Mouse (Mus musculus) hematopoietic stem cell, adult 5-6 weeks (primary cell): ENCODE measurements at regions not wholly inside any gene's neighbourhood (a gene's known extent, or its start where the extent isn't known, plus 50 kb on each side); places are given as distances from the start of the nearest gene placed in this dataset.

Experiments used
- ATAC-seq, 2 experiments: fragments of 125-278 bp in 1 of 2; replicated peaks in 1 of 2; 2 replicates each; pipeline ENCODE4 v1.8.0; 2016 to 2017; ENCODE audit warnings: inconsistent platforms in 2 of 2, mild to moderate bottlenecking in 2 of 2, moderate number of reproducible peaks in 2 of 2, low read depth in 1 of 2, moderate TSS enrichment in 1 of 2; ENCODE audit not compliant: low FRiP score in 2 of 2, poor library complexity in 2 of 2, severe bottlenecking in 2 of 2, insufficient read depth in 1 of 2, low TSS enrichment in 1 of 2

- ATAC-seq: no peak
Observed at GRCm38 (mm10) chr12:106128944-106129724, 119.1 kb downstream of the Vrk1 start.

DNA sequence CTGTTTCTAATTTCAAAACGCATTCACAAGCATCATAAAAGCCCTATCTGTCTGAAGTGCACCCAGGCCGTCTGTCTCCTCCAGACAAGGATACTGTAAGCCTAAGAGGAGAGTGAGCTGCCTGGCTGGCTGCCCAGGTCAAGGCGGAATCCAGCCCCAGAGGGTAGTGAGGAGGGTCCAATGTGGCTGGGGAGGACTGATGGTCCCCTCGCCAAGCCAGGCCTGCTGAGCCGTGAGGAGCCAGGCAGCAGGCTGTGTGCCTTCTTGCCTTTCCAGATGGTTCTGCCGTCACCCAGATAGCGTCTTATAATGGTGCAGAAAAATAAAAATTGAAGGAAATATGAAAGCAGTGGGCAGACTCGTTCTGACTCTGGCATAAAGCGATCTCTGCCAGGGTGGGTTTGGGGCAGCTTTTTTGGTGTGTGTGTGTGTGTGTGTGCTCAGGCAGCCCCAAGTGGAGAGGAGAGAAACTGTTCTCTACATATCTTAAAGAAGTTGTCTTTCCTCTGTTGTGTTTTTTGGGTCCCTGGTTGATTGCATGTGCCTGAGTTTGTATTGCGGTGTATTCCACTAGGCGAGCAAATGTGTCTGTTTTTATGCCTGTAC lies 120.1 kb downstream of the Vrk1 start:
- ATAC-seq: no peak

DNA sequence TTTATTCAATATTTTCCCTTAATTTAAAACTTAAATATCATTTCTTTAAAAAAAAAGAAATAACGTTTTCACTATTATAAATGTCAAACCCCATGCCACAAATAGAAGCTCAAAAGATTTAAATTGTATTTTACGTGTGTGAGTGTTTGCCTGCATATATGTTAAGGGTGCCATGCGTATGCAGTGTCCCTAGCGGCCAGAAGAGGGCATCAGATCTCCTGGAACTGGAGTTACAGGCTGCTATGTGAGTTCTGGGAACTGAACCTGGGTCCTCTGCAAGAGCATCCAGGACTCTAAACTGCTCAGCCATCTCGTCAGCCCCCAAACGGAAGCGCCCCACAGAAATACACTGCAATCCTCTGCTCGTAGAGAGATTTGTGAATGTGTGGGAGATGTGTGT lies 122.7 kb downstream of the Vrk1 start:
- no peak for ATAC-seq

DNA sequence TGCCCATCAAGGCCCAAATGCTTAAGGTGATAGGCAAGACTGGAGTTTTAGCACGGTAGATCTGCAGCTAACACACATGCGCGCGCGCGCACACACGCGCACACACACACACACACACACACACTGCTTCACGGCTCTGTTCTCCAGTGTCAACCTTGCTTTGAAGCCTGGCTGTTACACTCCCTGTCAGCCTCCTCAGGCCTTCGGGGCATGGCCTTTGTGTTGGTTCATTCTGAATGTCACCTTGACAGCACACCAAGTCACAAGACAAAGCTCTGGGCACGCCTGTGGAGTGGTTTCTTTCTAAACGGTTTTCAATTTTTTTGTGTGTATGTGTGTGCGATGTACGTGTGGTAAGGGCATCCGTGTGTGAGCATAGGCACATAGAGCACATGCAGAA lies 128.4 kb downstream of the Vrk1 start:
- ATAC-seq: no peak

- no peak for ATAC-seq
Observed at GRCm38 (mm10) chr12:106139491-106139890, 129.5 kb downstream of the Vrk1 start.

DNA sequence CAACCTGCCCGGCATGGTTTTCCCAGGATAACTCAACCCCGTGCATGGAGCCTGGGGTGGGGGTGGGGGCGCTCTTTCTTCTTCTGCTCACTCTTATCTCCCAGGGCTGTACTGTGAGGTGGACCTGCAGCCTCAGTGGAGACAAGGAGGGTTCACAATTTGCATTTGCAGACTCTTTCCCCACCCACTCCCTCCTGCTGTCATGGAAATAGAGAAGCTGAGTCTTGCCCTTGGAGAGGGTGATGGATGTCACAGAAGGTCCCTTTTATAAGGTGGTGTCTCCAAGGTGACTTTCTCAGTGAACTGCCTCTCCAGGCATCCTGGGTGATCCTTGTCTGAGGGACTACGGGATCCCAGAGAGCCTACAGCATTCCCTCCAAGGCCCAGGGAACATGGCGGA lies 129.9 kb downstream of the Vrk1 start:
- no peak for ATAC-seq

DNA sequence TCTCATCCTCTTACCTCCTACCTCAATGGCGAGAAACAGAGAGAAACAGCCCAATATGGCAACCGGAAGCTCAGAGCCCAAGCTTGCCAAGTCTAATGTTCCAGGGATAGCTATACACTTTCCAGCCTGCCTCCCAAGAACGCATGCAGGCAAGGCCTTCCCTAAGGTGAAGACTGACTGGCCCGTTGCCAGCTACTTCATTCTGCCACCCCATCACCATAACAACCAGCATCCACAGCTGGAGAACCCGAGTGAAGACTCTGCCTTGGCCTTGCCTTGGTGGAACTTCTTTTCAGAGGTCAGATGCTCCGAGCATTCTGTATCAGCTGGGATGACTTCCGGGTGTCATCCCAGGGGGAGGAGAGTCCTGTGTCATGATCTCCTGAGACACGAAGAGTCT lies 130.6 kb downstream of the Vrk1 start:
- ATAC-seq: no peak

GRCm38 (mm10) chr12:106143548-106143947 lies 133.5 kb downstream of the Vrk1 start:
- ATAC-seq: no peak

GRCm38 (mm10) chr12:106156837-106157236 lies 146.8 kb downstream of the Vrk1 start:
- no peak for ATAC-seq

- ATAC-seq: no peak
Observed at GRCm38 (mm10) chr12:106157827-106158226, 147.8 kb downstream of the Vrk1 start.

GRCm38 (mm10) chr12:106158620-106159019 lies 148.6 kb downstream of the Vrk1 start:
- no peak for ATAC-seq

DNA sequence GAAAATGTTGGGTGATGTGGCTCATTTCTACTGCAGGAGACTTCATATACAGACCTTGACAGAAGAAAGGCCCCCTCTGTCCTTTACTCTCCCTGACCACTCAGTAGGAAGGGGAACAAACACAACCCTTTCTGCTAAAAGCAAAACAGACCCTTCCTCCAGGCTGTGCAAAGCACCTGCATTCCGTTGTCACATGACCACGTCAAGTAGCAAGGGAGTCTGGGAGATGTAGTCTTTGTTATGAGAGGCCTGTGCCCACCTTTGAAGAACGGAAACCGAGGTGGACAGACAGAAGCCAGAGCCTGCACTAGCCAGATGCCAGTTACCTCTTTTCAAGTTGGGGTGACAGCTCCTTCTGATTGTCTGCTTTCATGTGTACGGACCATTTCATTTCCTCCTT lies 161.3 kb downstream of the Vrk1 start:
- ATAC-seq: no peak

DNA sequence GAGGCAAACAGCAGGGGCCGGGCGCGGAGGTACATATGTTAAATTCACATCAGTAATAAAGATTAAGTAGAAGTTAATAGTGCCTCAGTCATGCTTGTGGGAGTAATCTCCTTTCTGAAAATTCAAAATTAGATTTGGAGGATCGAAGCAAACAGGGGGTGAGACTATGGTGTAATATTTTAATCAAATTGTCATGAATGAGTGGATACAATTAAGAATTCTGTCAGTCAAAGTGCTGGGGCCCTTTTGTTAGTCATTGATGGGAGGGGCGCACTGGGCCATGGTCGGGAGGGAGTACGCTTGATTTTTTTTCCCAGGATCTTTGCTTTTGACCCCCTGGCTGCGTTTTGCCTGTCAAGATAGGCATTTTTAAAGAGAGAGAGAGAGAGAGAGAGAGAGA lies 163.2 kb downstream of the Vrk1 start:
- no peak for ATAC-seq

DNA sequence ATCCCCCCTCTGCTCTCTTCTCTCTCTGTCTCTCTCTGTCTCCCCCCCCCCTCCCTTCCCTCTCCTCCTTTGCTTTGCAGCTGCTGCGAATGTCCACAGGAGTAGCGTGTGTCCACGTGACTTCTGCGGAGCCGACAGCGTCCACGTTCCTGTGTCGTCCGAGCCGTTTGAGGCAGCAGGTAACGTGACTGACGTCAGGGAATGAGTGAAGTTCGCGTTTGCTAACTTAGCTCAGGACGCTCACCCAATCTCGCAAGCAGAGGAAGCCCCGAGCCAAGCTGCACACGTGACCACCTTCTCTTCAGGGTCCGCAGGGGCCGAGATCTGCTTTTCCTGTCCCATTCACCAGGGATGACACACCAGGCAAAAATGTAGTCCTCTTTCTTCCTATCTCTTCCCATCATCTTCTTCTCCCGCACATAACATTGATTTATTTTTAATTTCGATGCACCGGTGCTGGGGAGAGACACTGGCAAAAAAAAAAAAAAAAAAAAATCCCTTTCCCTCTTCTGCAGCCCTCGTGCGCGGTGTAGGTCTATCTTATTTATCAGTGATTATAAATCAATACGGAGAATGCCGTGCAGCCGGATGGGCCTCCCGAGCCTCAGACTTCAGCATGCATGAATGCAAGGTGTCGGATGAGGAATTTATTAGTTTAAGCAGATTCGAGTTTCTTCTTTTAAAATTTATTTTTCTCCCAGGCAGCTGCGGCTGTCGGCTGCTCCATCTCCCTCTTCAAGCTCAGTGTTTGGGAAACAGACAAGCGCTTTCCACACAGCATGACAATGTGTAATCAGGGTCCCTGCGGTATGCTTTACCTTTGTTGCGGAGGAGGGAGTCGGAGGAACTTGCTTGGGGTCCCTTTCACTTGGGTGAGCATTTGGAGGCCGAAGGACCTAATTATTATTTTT lies 164.3 kb downstream of the Vrk1 start:
- peak in 1 of 2 experiments; percentile 42; a peak in 1 of 4 replicates for ATAC-seq

DNA sequence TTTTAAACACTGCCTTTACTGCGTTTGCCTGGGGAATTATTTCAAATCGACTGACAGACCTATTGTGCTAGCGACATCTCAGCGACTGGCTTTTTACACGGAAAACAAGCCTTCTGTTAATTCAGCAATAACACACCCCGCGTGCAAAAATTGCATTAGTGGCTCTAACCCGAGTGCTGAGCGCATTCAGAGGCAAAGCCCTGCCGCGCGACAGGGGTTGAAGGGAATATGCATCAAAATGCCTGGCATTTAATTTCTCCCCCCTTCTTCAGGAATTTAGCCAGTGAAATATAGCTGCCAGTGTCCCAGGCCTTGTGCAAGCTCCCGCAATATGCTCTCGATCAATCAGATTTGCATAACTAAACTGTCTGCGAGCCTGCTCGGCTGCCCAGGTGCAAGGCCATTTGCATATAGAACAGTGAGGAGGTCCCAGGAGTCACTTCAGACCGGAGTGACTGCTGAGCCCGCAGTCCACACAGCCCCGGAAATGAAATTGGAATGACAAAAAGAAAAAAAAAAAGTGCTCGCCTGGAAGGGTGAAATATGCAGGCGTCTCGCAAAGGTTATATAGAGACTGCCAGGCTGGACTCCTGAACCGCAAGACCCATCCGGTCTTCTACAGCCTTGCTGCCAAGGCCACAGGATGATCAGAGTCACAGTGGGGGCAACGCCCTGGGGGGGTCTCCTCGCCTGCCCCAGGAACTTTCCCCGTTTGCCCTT lies 165.1 kb downstream of the Vrk1 start:
- no peak for ATAC-seq

GRCm38 (mm10) chr12:106177302-106177701 lies 167.3 kb downstream of the Vrk1 start:
- no peak for ATAC-seq

DNA sequence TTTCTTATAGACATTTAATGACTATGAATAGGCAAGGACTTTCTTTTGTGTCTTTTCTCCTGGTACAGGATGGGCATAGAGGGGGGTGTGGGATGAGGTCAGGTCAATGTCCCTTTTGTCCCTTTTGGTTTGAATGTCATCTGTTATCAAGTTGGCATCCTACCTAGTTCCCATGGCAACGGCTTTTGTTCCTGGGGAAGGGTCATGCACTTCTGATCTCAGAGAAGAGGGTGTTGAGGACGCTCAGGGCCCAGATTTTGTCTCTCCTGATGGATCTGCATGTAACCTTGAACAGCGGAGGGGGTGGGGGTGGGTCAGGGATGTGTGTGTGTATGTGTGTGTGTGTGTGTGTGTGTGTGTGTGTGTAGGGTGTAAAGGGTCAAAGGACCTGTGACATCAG lies 167.8 kb downstream of the Vrk1 start:
- ATAC-seq: no peak
